ENCODE assay signal across 12 mouse cellular contexts in genomic region chr2:155878964-155879876, GRCm38 (mm10). TPM values are rescaled to one million over a fixed set of nuclear protein-coding genes. Genes with fewer than 3 reads are reported as not detected.
DNase-seq lines count a peak whose midpoint lies in the region; ATAC-seq and TF ChIP-seq lines count a peak whose summit lies in the region.
"Had no signal": no experiment of that assay in that cellular context is flagged by ENCODE, and none has a peak within 500 bp of the region (broad histone marks: within the 10 kb centered on the region; RNA-seq: fewer than 3 reads in every experiment).

No protein-coding gene starts in this region.

- no peak overlapping the region for H3K4me2 ChIP-seq in midbrain, embryonic 16.5 days (ENCODE audit: low read length)

- H3K27ac ChIP-seq in heart, embryonic 10.5 days, result no peak overlapping the region
- peak overlapping the region; percentile 62 for H3K27ac ChIP-seq in macrophage
- no peak overlapping the region for H3K27ac ChIP-seq in midbrain, embryonic 16.5 days (ENCODE audit: low read length)

- H3K9me3 ChIP-seq in heart, embryonic 10.5 days, result no peaks in the 10 kb centered on the region
- no peaks in the 10 kb centered on the region for H3K9me3 ChIP-seq in midbrain, embryonic 16.5 days (replicated peaks; ENCODE audit: control insufficient read depth, low read length, poor library complexity, severe bottlenecking)

- H3K9ac ChIP-seq in midbrain, embryonic 16.5 days (ENCODE audit: low read depth, low read length), result no peak overlapping the region

- CTCF ChIA-PET in Patski (lab: Charles Lee), result interaction anchor here (1.4 kb wide), 1 partner anchor 74 kb away, joined by 3 read pairs; no protein-coding TSS in a partner anchor

- no peak for TF ChIP-seq CTCF in Patski (IDR thresholded peaks at IDR 0.05)

- POLR2A ChIA-PET in Patski (lab: Charles Lee), result no interaction called here

- peak; percentile 85 for ATAC-seq in Patski
- no peak for ATAC-seq in midbrain, embryonic 16.5 days
- ATAC-seq: forebrain, embryonic 14.5 days had no signal

- DNase-seq in heart, postnatal 10 days, result peak; percentile 11 to 28
- no peak for DNase-seq in heart, embryonic 10.5 days (ENCODE audit: low spot score)
- DNase-seq in Patski (ENCODE audit: low read depth, low spot score), result peak; percentile 64
- DNase-seq in fibroblast of lung, adult 2 months (ENCODE audit: low read depth), result peak; percentile 79
- DNase-seq in layer of hippocampus, adult 9-10 months (ENCODE audit: low spot score), result no peak
- DNase-seq in thymus, postnatal 10 days (ENCODE audit: low spot score in 2 of 2), result no peak
- DNase-seq: cerebellum, adult 2 months; spleen, adult 18-20 months; thymus, postnatal 4 days had no signal

- 76% methylated on average over 21 of the region's 21 CpGs for WGBS in heart, embryonic 10.5 days
- WGBS in macrophage (ENCODE audit: missing documents), result 59% methylated on average over 15 of the region's 21 CpGs
- 87% methylated on average over 21 of the region's 21 CpGs for WGBS in midbrain, embryonic 16.5 days

- H3K27me3 ChIP-seq in heart, embryonic 10.5 days (ENCODE audit: insufficient read depth, poor library complexity, severe bottlenecking), result no peaks in the 10 kb centered on the region
- no peaks in the 10 kb centered on the region for H3K27me3 ChIP-seq in Patski
- H3K27me3 ChIP-seq in midbrain, embryonic 16.5 days (ENCODE audit: control insufficient read depth, insufficient read depth, low read depth, low read length), result no peaks in the 10 kb centered on the region

- peaks cover 61% of the 10 kb centered on the region for H3K36me3 ChIP-seq in heart, embryonic 10.5 days
- H3K36me3 ChIP-seq in macrophage (ENCODE audit: inconsistent target), result no peaks in the 10 kb centered on the region; the same call in 1 of the 2 replicates
- H3K36me3 ChIP-seq in midbrain, embryonic 16.5 days (ENCODE audit: control insufficient read depth, insufficient read depth, low read length), result peaks cover 12% of the 10 kb centered on the region

- no peaks in the 10 kb centered on the region for H3K79me2 ChIP-seq in macrophage (ENCODE audit: inconsistent target)

- intact Hi-C loops in heart, postnatal 10 days (cut with DNase I), result no loop called here

- H3K4me3 ChIP-seq in heart, embryonic 10.5 days, result no peak overlapping the region
- no peak overlapping the region for H3K4me3 ChIP-seq in macrophage (ENCODE audit: inconsistent target)
- no peak overlapping the region for H3K4me3 ChIP-seq in midbrain, embryonic 16.5 days (ENCODE audit: low read depth, low read length)

- in situ Hi-C loops in Patski (cut with MboI; ENCODE audit: low pct_unique_long_range_greater_than_20kb), result no loop called here

- H3K4me1 ChIP-seq in heart, embryonic 10.5 days, result no peaks in the 10 kb centered on the region
- H3K4me1 ChIP-seq in midbrain, embryonic 16.5 days (ENCODE audit: control insufficient read depth, insufficient read depth, low read length), result no peaks in the 10 kb centered on the region

RNA-seq across cellular contexts. Expression of gene Fam83c, which starts 44.6 kb away (rescaled TPM):
- total RNA-seq in heart, postnatal 10 days (2021), result not detected
- 0.22 and 0.30 TPM in 2 replicates for polyA plus RNA-seq in heart, embryonic 10.5 days (2016; fragmentation: Nextera tagmentation; extraction: Ambion mirVana)
- polyA plus RNA-seq in Patski (2021) (0.10 TPM), macrophage (2018) (not detected in 3 replicates)
- total RNA-seq in macrophage (2018; cell fraction: chromatin; rRNA removed), result not detected
- not detected for total RNA-seq in macrophage (2018; cell fraction: cytosol; rRNA removed)
- not detected for total RNA-seq in macrophage (2018; cell fraction: nucleus; rRNA removed)
- polyA plus RNA-seq in midbrain, embryonic 16.5 days (2015; fragmentation: Nextera tagmentation; extraction: Ambion mirVana), result 0.49 and 0.51 TPM in 2 replicates
- polyA plus RNA-seq: cerebellum, adult 2 months had no signal

RNA-seq across cellular contexts. Expression of gene Uqcc1, which starts 50.9 kb away (rescaled TPM):
- total RNA-seq in heart, postnatal 10 days (2021), result 100 to 1,000 TPM; 184 to 197 TPM
- 100 and 112 TPM in 2 replicates for polyA plus RNA-seq in heart, embryonic 10.5 days (2016; fragmentation: Nextera tagmentation; extraction: Ambion mirVana)
- 73.4 TPM for polyA plus RNA-seq in Patski (2021)
- total RNA-seq in macrophage (2018; cell fraction: chromatin; rRNA removed), result 10 to 100 TPM; 16.9 to 82.3 (median 45.1) TPM
- total RNA-seq in macrophage (2018; cell fraction: cytosol; rRNA removed), result 10 to 100 TPM; 16.3 to 45.2 (median 34.7) TPM
- total RNA-seq in macrophage (2018; cell fraction: nucleus; rRNA removed), result 10 to 100 TPM in 25 of 26 experiments, 1 to 10 TPM in 1; 9.6 to 45.4 (median 27.2) TPM
- polyA plus RNA-seq in macrophage (2018), result 27.3 to 47.7 TPM (median 28.7 TPM) in 3 replicates
- polyA plus RNA-seq in midbrain, embryonic 16.5 days (2015; fragmentation: Nextera tagmentation; extraction: Ambion mirVana), result 63.3 and 66.8 TPM in 2 replicates

RNA-seq across cellular contexts. Expression of gene Eif6, which starts 52.5 kb away (rescaled TPM):
- total RNA-seq in heart, postnatal 10 days (2021), result 10 to 100 TPM; 77.5 to 79.5 TPM
- polyA plus RNA-seq in heart, embryonic 10.5 days (2016; fragmentation: Nextera tagmentation; extraction: Ambion mirVana), result 170 and 215 TPM in 2 replicates
- 170 TPM for polyA plus RNA-seq in Patski (2021)
- 100 to 1,000 TPM in 3 of 26 experiments, 10 to 100 TPM in 23; 31.2 to 111 (median 48.3) TPM for total RNA-seq in macrophage (2018; cell fraction: chromatin; rRNA removed)
- 100 to 1,000 TPM in 2 of 26 experiments, 10 to 100 TPM in 24; 50.1 to 116 (median 70.6) TPM for total RNA-seq in macrophage (2018; cell fraction: cytosol; rRNA removed)
- 100 to 1,000 TPM in 1 of 26 experiments, 10 to 100 TPM in 25; 38.4 to 103 (median 54.6) TPM for total RNA-seq in macrophage (2018; cell fraction: nucleus; rRNA removed)
- 20.9 to 79.0 TPM (median 44.6 TPM) in 3 replicates for polyA plus RNA-seq in macrophage (2018)
- polyA plus RNA-seq in midbrain, embryonic 16.5 days (2015; fragmentation: Nextera tagmentation; extraction: Ambion mirVana), result 134 and 136 TPM in 2 replicates

RNA-seq across cellular contexts. Expression of gene BC029722, which starts 60.0 kb away (rescaled TPM):
- 10 to 100 TPM; 16.3 to 16.8 TPM for total RNA-seq in heart, postnatal 10 days (2021)
- 7.9 and 9.5 TPM in 2 replicates for polyA plus RNA-seq in heart, embryonic 10.5 days (2016; fragmentation: Nextera tagmentation; extraction: Ambion mirVana)
- polyA plus RNA-seq in Patski (2021) (49.6 TPM), macrophage (2018) (37.9 to 45.5 TPM (median 39.4 TPM) in 3 replicates)
- 10 to 100 TPM in 6 of 26 experiments, 1 to 10 TPM in 20; 3.0 to 11.8 (median 6.5) TPM for total RNA-seq in macrophage (2018; cell fraction: chromatin; rRNA removed)
- 10 to 100 TPM; 25.4 to 50.4 (median 34.5) TPM for total RNA-seq in macrophage (2018; cell fraction: cytosol; rRNA removed)
- total RNA-seq in macrophage (2018; cell fraction: nucleus; rRNA removed), result 10 to 100 TPM in 21 of 26 experiments, 1 to 10 TPM in 5; 5.7 to 24.6 (median 12.9) TPM
- 38.9 and 44.0 TPM in 2 replicates for polyA plus RNA-seq in midbrain, embryonic 16.5 days (2015; fragmentation: Nextera tagmentation; extraction: Ambion mirVana)

Comparison
In these comparisons a context has a peak if more than half of its experiments do, and no peak if none do; other contexts are left out.
1. DNase-seq: peak in heart, postnatal 10 days (2 of 2), Patski (single experiment) and fibroblast of lung, adult 2 months (single experiment); none in heart, embryonic 10.5 days (single experiment), layer of hippocampus, adult 9-10 months (single experiment) and thymus, postnatal 10 days (0 of 2).